Mouse (Mus musculus) kidney, postnatal 25 days (tissue): ENCODE data around the gene Map1s.
A peak's percentile ranks its signal among the peaks of the same experiment; 100 is the strongest.

ENCODE experiments used
- DNase-seq, 2 experiments: peaks; one replicate each; pipeline ENCODE4 v3.0.0; 2021; ENCODE audit warnings: mixed read lengths in 2 of 2

Map1s gene

GRCm38 (mm10) chr8:70905831-70906736 is at the start of gene Map1s:
Gene Map1s (plus strand): TSS chr8:70905932.
- peak; percentile 78 to 83 for DNase-seq

GRCm38 (mm10) chr8:70856028-70856427 is 49.7 kb upstream of the Map1s start:
- no peak for DNase-seq

GRCm38 (mm10) chr8:70856541-70857197 is 49.1 kb upstream of the Map1s start:
- peak; percentile 85 to 90 for DNase-seq

GRCm38 (mm10) chr8:70857516-70857915 is 48.2 kb upstream of the Map1s start:
- DNase-seq = no peak

GRCm38 (mm10) chr8:70862824-70863641 is 42.7 kb upstream of the Map1s start, which contains the start of gene Kcnn1:
Gene Kcnn1 (minus strand): TSS chr8:70863258.
- no peak for DNase-seq

GRCm38 (mm10) chr8:70863956-70864711 is 41.6 kb upstream of the Map1s start:
- DNase-seq = no peak

GRCm38 (mm10) chr8:70864712-70865221 is 41.0 kb upstream of the Map1s start:
- no peak for DNase-seq

- DNase-seq = peak; percentile 100
Measured at GRCm38 (mm10) chr8:70865350-70866000, 40.3 kb upstream of the Map1s start.

GRCm38 (mm10) chr8:70866001-70866520 is 39.7 kb upstream of the Map1s start:
- DNase-seq = no peak

- DNase-seq = no peak
Measured at GRCm38 (mm10) chr8:70866566-70866965, 39.2 kb upstream of the Map1s start.

- DNase-seq = peak; percentile 83 to 88
Measured at GRCm38 (mm10) chr8:70868559-70869198, 37.1 kb upstream of the Map1s start.

GRCm38 (mm10) chr8:70869199-70869571 is 36.5 kb upstream of the Map1s start:
- no peak for DNase-seq

- peak; percentile 87 to 89 for DNase-seq
Measured at GRCm38 (mm10) chr8:70869601-70870041, 36.1 kb upstream of the Map1s start.

- no peak for DNase-seq
Measured at GRCm38 (mm10) chr8:70871195-70871807, 34.4 kb upstream of the Map1s start.

- no peak for DNase-seq
Measured at GRCm38 (mm10) chr8:70872643-70873363, 32.9 kb upstream of the Map1s start.

- peak; percentile 96 for DNase-seq
Measured at GRCm38 (mm10) chr8:70873364-70873985, 32.3 kb upstream of the Map1s start, which contains the start of gene Ccdc124. Gene Ccdc124 (minus strand): TSS chr8:70873935.

- no peak for DNase-seq
Measured at GRCm38 (mm10) chr8:70874441-70874840, 31.3 kb upstream of the Map1s start.

GRCm38 (mm10) chr8:70876382-70876781 is 29.4 kb upstream of the Map1s start:
- no peak for DNase-seq

GRCm38 (mm10) chr8:70878178-70878577 is 27.6 kb upstream of the Map1s start:
- DNase-seq = no peak
